Mouse (Mus musculus) limb, embryonic 13.5 days (tissue): ENCODE results near the gene Luzp2. TPM values are rescaled to one million over a fixed set of nuclear protein-coding genes. Genes with fewer than 3 reads are reported as not detected.

ENCODE experiments used
- ATAC-seq: fragments of 200-750 bp; cut with Nextera tagmentation; 2 replicates; pipeline ENCODE4 v1.8.0; 2017; ENCODE audit warnings: low read depth, moderate number of reproducible peaks, moderate TSS enrichment; ENCODE audit not compliant: low FRiP score
- H3K27ac ChIP-seq: fragments of 300-500 bp; sonication (generic); 2 replicates; pipeline ENCODE4 v1.5.1; 2015; ENCODE audit warnings: inconsistent platforms, mild to moderate bottlenecking, moderate library complexity
- H3K27me3 ChIP-seq: fragments of 300-500 bp; sonication (generic); 2 replicates; pipeline ENCODE4 v1.6.1; 2015; ENCODE audit warnings: mild to moderate bottlenecking, inconsistent platforms
- H3K36me3 ChIP-seq: fragments of 300-500 bp; sonication (generic); 2 replicates; pipeline ENCODE4 v1.6.1; 2015; ENCODE audit warnings: inconsistent platforms, mild to moderate bottlenecking, moderate library complexity
- H3K4me1 ChIP-seq: fragments of 300-500 bp; sonication (generic); 2 replicates; pipeline ENCODE4 v1.6.1; 2015; ENCODE audit warnings: inconsistent platforms
- H3K4me2 ChIP-seq: fragments of 300-500 bp; sonication (generic); replicated peaks from 2 replicates; pipeline ENCODE4 v1.6.1; 2015; ENCODE audit warnings: inconsistent platforms, mild to moderate bottlenecking, moderate library complexity
- H3K4me3 ChIP-seq: fragments of 300-500 bp; sonication (generic); 2 replicates; pipeline ENCODE4 v1.5.1; 2015; ENCODE audit warnings: moderate library complexity, mild to moderate bottlenecking, inconsistent platforms
- H3K9ac ChIP-seq: fragments of 300-500 bp; sonication (generic); 2 replicates; pipeline ENCODE4 v1.6.1; 2015; ENCODE audit warnings: mild to moderate bottlenecking, inconsistent platforms
- H3K9me3 ChIP-seq: fragments of 300-500 bp; sonication (generic); 2 replicates; pipeline ENCODE4 v1.6.1; 2016; ENCODE audit warnings: inconsistent platforms
- WGBS: fragments of 180-500 bp; shearing (Covaris S2); methylation state at CpG from one replicate; pipeline ENCODE4 v1.1.7; 2015; 5-methylcytosine and 5-hydroxymethylcytosine counted together
- polyA plus RNA-seq: library from polyadenylated mRNA; unstranded; fragments of >200 nt; fragmentation: Nextera tagmentation; extraction: Ambion mirVana; gene quantifications from 2 replicates; pipeline ENCODE4 v1.2.1, GENCODE M21; 2015

Luzp2 gene
- polyA plus RNA-seq: 1.5 and 2.0 TPM in 2 replicates

DNA sequence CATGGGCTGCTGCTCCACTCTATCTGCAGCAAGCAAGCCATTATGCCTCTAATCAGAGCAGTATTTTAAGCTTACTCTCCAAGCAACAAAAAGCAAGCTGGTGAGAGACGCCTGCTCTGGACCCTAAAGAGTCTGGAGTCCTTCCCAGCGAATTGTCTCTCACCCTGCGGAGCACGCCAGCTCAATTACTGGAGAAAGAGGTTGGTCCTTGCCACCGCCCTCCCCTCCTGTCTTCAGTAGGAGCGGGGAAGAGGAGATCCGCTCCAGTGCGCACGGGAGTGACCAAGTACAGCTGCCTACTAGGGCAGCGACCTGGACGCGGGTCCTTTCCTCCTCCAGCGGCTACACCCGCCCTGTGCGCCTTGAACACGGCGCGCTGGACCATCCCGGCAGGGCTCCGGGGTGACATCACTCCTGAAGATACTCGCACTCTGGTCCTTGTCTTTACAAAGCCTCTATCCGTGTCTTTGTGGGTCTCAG, at the start of gene Luzp2:
Gene Luzp2 (plus strand): TSS at position 127 of the 480 bp plus-strand sequence.
- H3K4me2 ChIP-seq: peak within 1 kb of the TSS; percentile 73
- H3K4me3 ChIP-seq: peak within 1 kb of the TSS; percentile 47
- under 1% methylated on average over 22 of the region's 22 CpGs for WGBS
- ATAC-seq: peak; percentile 32; the same call in 1 of the 2 replicates
- H3K27ac ChIP-seq: no peak within 1 kb of the TSS
- H3K36me3 ChIP-seq: no peaks in the 10 kb centered on the region
- H3K9me3 ChIP-seq: no peaks in the 10 kb centered on the region
- H3K9ac ChIP-seq: peak within 1 kb of the TSS; percentile 57
- H3K27me3 ChIP-seq: peaks cover 22% of the 10 kb centered on the region
- H3K4me1 ChIP-seq: peaks cover 4% of the 10 kb centered on the region; the same call in 1 of the 2 replicates

GRCm38 (mm10) chr7:54787456-54787855, 47.8 kb upstream of the Luzp2 start:
- no peak overlapping the region for H3K4me2 ChIP-seq
- no peaks in the 10 kb centered on the region for H3K4me1 ChIP-seq
- H3K9me3 ChIP-seq: no peaks in the 10 kb centered on the region
- no peaks in the 10 kb centered on the region for H3K36me3 ChIP-seq
- H3K27me3 ChIP-seq: no peaks in the 10 kb centered on the region
- ATAC-seq: no peak
- no peak overlapping the region for H3K27ac ChIP-seq
- no peak overlapping the region for H3K4me3 ChIP-seq
- H3K9ac ChIP-seq: no peak overlapping the region

DNA sequence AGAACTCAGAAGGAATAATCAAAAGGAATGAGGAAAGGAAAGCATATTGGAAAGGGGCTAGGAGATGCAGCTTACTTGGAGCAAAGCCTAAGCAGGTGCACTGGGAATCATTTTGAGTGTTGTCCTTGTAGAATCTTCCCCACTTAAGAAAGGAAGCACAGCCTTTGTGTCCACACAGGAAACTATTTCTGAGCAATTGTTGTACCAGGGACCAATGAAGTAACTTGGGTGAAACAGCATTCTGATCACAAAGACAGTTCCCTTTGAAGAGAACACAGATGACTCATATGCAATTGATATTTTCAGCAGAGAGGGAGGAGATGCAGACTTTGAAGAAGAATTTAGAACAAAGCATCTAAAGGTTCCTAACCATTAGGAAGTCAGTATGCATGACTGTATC, 16.7 kb upstream of the Luzp2 start:
- Histone ChIP-seq H3K27ac (no peak overlapping the region), H3K4me3 (no peak overlapping the region), H3K4me1 (no peaks in the 10 kb centered on the region), H3K4me2 (no peak overlapping the region), H3K9me3 (no peaks in the 10 kb centered on the region), H3K36me3 (no peaks in the 10 kb centered on the region), H3K27me3 (no peaks in the 10 kb centered on the region), H3K9ac (no peak overlapping the region)
- no peak for ATAC-seq

DNA sequence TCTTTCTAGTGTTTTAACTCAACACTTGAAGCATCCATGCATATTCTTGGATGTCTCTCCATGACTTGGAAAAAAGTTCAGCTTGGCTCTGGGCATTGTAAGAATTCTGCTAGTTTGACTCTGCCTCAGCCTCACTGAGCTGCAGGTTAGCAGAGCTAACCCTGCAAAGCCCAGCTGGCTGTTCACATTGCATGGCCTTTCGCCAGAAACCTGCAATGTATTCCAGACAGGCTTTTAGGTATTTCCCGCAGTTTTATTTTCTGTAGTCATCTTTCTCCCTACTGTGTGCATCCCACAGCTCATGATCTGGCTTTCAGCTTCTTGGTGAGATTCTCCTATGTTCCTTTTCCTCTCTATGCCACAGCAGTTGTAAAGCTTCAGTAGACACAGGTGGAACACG, 6.5 kb upstream of the Luzp2 start:
- Histone ChIP-seq H3K9ac (no peak overlapping the region), H3K9me3 (no peaks in the 10 kb centered on the region), H3K36me3 (no peaks in the 10 kb centered on the region), H3K27me3 (no peaks in the 10 kb centered on the region), H3K4me2 (no peak overlapping the region), H3K27ac (no peak overlapping the region), H3K4me1 (no peaks in the 10 kb centered on the region), H3K4me3 (no peak overlapping the region)
- WGBS: 73% methylated on average over 3 of the region's 3 CpGs
- ATAC-seq: no peak

DNA sequence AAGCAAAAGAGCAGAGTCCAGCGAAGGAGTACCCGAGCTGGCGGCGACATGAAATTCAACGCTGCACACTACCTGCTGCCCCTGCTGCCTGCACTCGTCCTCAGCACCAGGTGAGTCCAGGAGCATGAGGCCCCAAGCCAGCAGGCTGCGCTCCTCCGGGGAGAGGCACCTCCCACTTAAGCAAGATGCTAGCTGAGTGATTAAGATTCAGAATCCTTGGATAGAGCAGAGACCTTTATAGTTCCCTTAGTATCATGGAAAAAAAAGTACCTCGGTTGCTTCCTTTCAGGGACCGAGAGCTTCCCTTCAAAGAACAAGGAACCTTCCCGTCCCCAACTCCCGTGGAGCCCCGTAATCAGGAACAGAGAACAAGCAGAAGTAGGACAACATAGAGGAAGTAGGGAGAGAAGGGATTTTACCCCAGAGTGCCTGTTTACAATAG, 634 bp downstream of the Luzp2 start:
- ATAC-seq: peak; percentile 28; the same call in 1 of the 2 replicates
- H3K4me1 ChIP-seq: peaks cover 4% of the 10 kb centered on the region; the same call in 1 of the 2 replicates
- WGBS: 2% methylated on average over 13 of the region's 13 CpGs
- H3K4me3 ChIP-seq: peak overlapping the region; percentile 47
- peaks cover 22% of the 10 kb centered on the region for H3K27me3 ChIP-seq
- peak overlapping the region; percentile 73 for H3K4me2 ChIP-seq
- H3K9ac ChIP-seq: peak overlapping the region; percentile 57
- H3K9me3 ChIP-seq: no peaks in the 10 kb centered on the region
- no peak overlapping the region for H3K27ac ChIP-seq
- no peaks in the 10 kb centered on the region for H3K36me3 ChIP-seq

- Histone ChIP-seq H3K36me3 (no peaks in the 10 kb centered on the region), H3K9me3 (no peaks in the 10 kb centered on the region), H3K9ac (no peak overlapping the region), H3K27ac (no peak overlapping the region), H3K4me2 (peak overlapping the region; percentile 73), H3K27me3 (peaks cover 22% of the 10 kb centered on the region), H3K4me3 (peak overlapping the region; percentile 47), H3K4me1 (peaks cover 4% of the 10 kb centered on the region; the same call in 1 of the 2 replicates)
- ATAC-seq: no peak
- 59% methylated on average over 5 of the region's 5 CpGs for WGBS
Measured at GRCm38 (mm10) chr7:54836437-54836836, 1.1 kb downstream of the Luzp2 start.

GRCm38 (mm10) chr7:54842807-54843335, 7.6 kb downstream of the Luzp2 start:
- H3K27ac ChIP-seq: no peak overlapping the region
- no peak overlapping the region for H3K4me2 ChIP-seq
- H3K4me1 ChIP-seq: no peaks in the 10 kb centered on the region
- no peaks in the 10 kb centered on the region for H3K36me3 ChIP-seq
- H3K9ac ChIP-seq: no peak overlapping the region
- no peaks in the 10 kb centered on the region for H3K9me3 ChIP-seq
- H3K27me3 ChIP-seq: no peaks in the 10 kb centered on the region
- ATAC-seq: no peak
- H3K4me3 ChIP-seq: no peak overlapping the region
- WGBS: 78% methylated on average over 4 of the region's 4 CpGs

DNA sequence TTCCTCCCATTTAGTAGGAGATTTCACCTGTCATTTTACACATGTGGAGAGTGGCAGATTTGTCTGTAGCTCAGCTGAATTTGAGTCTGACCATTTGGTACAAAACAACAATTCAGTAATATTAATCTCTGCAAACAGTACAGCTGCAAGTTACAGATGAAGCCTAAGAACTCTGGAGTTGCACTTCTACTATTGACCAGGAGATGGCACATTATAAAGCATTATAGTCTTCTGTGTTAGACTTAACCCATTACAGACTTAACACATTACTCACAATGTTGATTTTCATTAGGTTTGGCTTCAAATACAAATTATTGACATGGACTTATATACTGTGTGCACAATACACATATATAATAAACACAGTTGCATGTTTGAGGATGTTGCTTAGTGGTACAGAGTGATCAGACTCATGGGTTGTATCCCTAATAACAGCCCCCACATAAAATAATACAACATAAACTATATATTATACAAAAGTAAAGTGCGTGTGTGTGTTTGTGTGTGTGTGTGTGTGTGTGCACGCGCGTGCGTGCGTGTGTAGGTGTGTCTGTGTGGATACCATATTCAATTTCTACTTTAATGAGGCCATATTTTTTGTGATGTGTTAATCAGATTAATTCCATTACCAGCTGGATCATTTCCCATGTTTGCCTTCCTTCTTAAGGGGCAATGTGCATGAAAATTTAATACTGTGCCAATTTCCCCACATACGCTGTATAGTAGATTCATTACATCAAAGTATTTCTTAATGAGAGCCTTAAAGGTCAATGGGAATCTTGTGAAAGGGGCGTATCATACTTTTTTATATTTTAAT, 10.8 kb downstream of the Luzp2 start:
- H3K27ac ChIP-seq: no peak overlapping the region
- no peaks in the 10 kb centered on the region for H3K36me3 ChIP-seq
- no peaks in the 10 kb centered on the region for H3K4me1 ChIP-seq
- H3K27me3 ChIP-seq: no peaks in the 10 kb centered on the region
- 91% methylated on average over 8 of the region's 8 CpGs for WGBS
- H3K4me2 ChIP-seq: no peak overlapping the region
- no peak overlapping the region for H3K9ac ChIP-seq
- no peak overlapping the region for H3K4me3 ChIP-seq
- H3K9me3 ChIP-seq: no peaks in the 10 kb centered on the region
- ATAC-seq: no peak

GRCm38 (mm10) chr7:54846692-54847020, 11.4 kb downstream of the Luzp2 start:
- 79% methylated on average over 2 of the region's 2 CpGs for WGBS
- Histone ChIP-seq H3K27ac (no peak overlapping the region), H3K4me2 (no peak overlapping the region), H3K27me3 (no peaks in the 10 kb centered on the region), H3K4me1 (no peaks in the 10 kb centered on the region), H3K9me3 (no peaks in the 10 kb centered on the region), H3K36me3 (no peaks in the 10 kb centered on the region), H3K4me3 (no peak overlapping the region), H3K9ac (no peak overlapping the region)
- no peak for ATAC-seq

GRCm38 (mm10) chr7:54852860-54853259, 17.6 kb downstream of the Luzp2 start:
- ATAC-seq: no peak
- Histone ChIP-seq H3K4me2 (no peak overlapping the region), H3K9ac (no peak overlapping the region), H3K36me3 (no peaks in the 10 kb centered on the region), H3K27me3 (no peaks in the 10 kb centered on the region), H3K4me1 (no peaks in the 10 kb centered on the region), H3K9me3 (no peaks in the 10 kb centered on the region), H3K4me3 (no peak overlapping the region), H3K27ac (no peak overlapping the region)
- WGBS: 83% methylated on average over 1 of the region's 1 CpGs

DNA sequence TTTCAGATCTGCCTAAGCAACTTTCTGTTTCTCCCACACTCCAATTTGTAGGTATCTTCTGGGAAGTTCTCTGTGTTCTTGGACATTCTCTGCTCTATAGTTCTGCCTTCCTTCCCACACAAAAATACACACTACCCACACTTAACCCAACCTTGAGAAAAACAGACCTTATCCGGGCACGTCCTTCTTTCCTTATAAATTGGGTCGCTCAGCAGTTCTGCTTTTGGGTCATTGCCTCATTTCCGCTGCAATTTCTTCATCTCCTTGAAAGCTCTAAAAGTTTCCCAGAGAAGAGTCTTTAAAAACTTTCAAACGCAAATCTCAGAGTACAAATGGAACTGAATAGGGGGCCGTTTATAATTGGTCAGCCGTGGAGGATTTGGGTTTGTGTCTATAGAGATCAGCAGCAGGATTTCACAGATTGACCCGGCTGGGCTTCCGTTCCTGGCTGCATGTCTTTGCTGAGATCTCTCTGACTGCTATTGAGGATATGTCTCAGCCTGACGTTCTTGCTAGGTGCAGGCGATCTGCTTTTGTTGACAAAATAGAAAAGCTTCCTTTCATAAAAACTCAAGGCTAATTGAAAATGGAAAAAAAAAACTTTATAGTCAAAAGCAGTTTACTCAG, 26.0 kb downstream of the Luzp2 start:
- Histone ChIP-seq H3K4me2 (no peak overlapping the region), H3K4me3 (no peak overlapping the region), H3K9me3 (no peaks in the 10 kb centered on the region), H3K36me3 (no peaks in the 10 kb centered on the region), H3K27ac (no peak overlapping the region), H3K9ac (no peak overlapping the region), H3K4me1 (no peaks in the 10 kb centered on the region), H3K27me3 (no peaks in the 10 kb centered on the region)
- ATAC-seq: no peak
- whole genome bisulfite sequencing: 82% methylated on average over 11 of the region's 11 CpGs

GRCm38 (mm10) chr7:54878928-54879644, 43.8 kb downstream of the Luzp2 start:
- ATAC-seq: no peak
- Histone ChIP-seq H3K4me1 (no peaks in the 10 kb centered on the region), H3K9me3 (no peaks in the 10 kb centered on the region), H3K36me3 (no peaks in the 10 kb centered on the region), H3K27ac (no peak overlapping the region), H3K27me3 (no peaks in the 10 kb centered on the region), H3K4me2 (no peak overlapping the region), H3K4me3 (no peak overlapping the region), H3K9ac (no peak overlapping the region)
- 83% methylated on average over 4 of the region's 4 CpGs for WGBS
